Mouse (Mus musculus): ENCODE measurements around the gene Eef1b2. TPM values are rescaled to one million over a fixed set of nuclear protein-coding genes. Genes with fewer than 3 reads are reported as not detected.
A peak's percentile ranks its signal among the peaks of the same experiment; 100 is the strongest.
"Not testable (repeated sequence)": the region's sequence is repeated elsewhere in the genome, so short reads cannot be mapped to it uniquely, and the experiment has no call there.

The Eef1b2 gene
- polyA plus RNA-seq, 1 experiment from 2014 or later: 542 TPM

GRCm38 (mm10) chr1:63178308-63178707 is 1.7 kb downstream of the Eef1b2 start:
- Histone ChIP-seq H3K27me3 (no peaks in the 10 kb centered on the region), H3K4me2 (peak overlapping the region; percentile 70), H3K27ac (0 out of 2 replicates have a peak overlapping the region, but pooled peaks have one; percentile 91), H3K4me1 (peaks cover 23% of the 10 kb centered on the region), H3K9ac (peak overlapping the region; percentile 93), H3K36me3 (peaks cover 39% of the 10 kb centered on the region), H3K9me3 (replicated peaks) (no peaks in the 10 kb centered on the region), H3K4me3 (replicated peaks) (peak overlapping the region; percentile 83)
- ATAC-seq (replicated peaks; ENCODE audit: low FRiP score): no peak
- WGBS: 61% methylated on average over 3 of the region's 3 CpGs

GRCm38 (mm10) chr1:63180122-63180521 is 3.5 kb downstream of the Eef1b2 start:
- Histone ChIP-seq H3K9me3 (replicated peaks) (no peaks in the 10 kb centered on the region), H3K4me2 (no peak overlapping the region), H3K4me1 (peaks cover 19% of the 10 kb centered on the region), H3K27me3 (no peaks in the 10 kb centered on the region), H3K9ac (no peak overlapping the region), H3K27ac (no peak overlapping the region), H3K4me3 (replicated peaks) (no peak overlapping the region), H3K36me3 (peaks cover 32% of the 10 kb centered on the region)
- 93% methylated on average over 4 of the region's 4 CpGs for WGBS
- ATAC-seq (replicated peaks; ENCODE audit: low FRiP score): no peak

- peaks cover 15% of the 10 kb centered on the region for H3K4me1 ChIP-seq
- not testable (repeated sequence) for H3K27me3 ChIP-seq; H3K9me3 ChIP-seq (replicated peaks); H3K9ac ChIP-seq; H3K27ac ChIP-seq; H3K4me2 ChIP-seq; ATAC-seq (replicated peaks; ENCODE audit: low FRiP score); H3K4me3 ChIP-seq (replicated peaks)
- H3K36me3 ChIP-seq: peaks cover 32% of the 10 kb centered on the region
- 69% methylated on average over 4 of the region's 4 CpGs for WGBS
Measured at GRCm38 (mm10) chr1:63180575-63180974, 4.0 kb downstream of the Eef1b2 start.

GRCm38 (mm10) chr1:63181019-63181418 is 4.4 kb downstream of the Eef1b2 start:
- H3K4me1 ChIP-seq: peaks cover 12% of the 10 kb centered on the region
- H3K4me2 ChIP-seq: no peak overlapping the region
- no peaks in the 10 kb centered on the region for H3K27me3 ChIP-seq
- peaks cover 32% of the 10 kb centered on the region for H3K36me3 ChIP-seq
- WGBS: 5% methylated on average over 3 of the region's 3 CpGs
- ATAC-seq (replicated peaks; ENCODE audit: low FRiP score): peak; percentile 78
- H3K27ac ChIP-seq: no peak overlapping the region
- H3K9ac ChIP-seq: no peak overlapping the region
- no peaks in the 10 kb centered on the region for H3K9me3 ChIP-seq (replicated peaks)
- no peak overlapping the region for H3K4me3 ChIP-seq (replicated peaks)

GRCm38 (mm10) chr1:63181480-63181879 is 4.9 kb downstream of the Eef1b2 start:
- no peaks in the 10 kb centered on the region for H3K27me3 ChIP-seq
- ATAC-seq (replicated peaks; ENCODE audit: low FRiP score): no peak
- H3K4me1 ChIP-seq: peaks cover 12% of the 10 kb centered on the region
- no peak overlapping the region for H3K4me3 ChIP-seq (replicated peaks)
- H3K4me2 ChIP-seq: no peak overlapping the region
- no peaks in the 10 kb centered on the region for H3K9me3 ChIP-seq (replicated peaks)
- H3K27ac ChIP-seq: no peak overlapping the region
- no peak overlapping the region for H3K9ac ChIP-seq
- H3K36me3 ChIP-seq: peaks cover 32% of the 10 kb centered on the region
- WGBS: 98% methylated on average over 1 of the region's 1 CpGs

- no peaks in the 10 kb centered on the region for H3K9me3 ChIP-seq (replicated peaks)
- no peak overlapping the region for H3K4me2 ChIP-seq
- 82% methylated on average over 5 of the region's 5 CpGs for WGBS
- no peak for ATAC-seq (replicated peaks; ENCODE audit: low FRiP score)
- no peak overlapping the region for H3K9ac ChIP-seq
- H3K4me3 ChIP-seq (replicated peaks): no peak overlapping the region
- H3K4me1 ChIP-seq: peaks cover 12% of the 10 kb centered on the region
- H3K27ac ChIP-seq: no peak overlapping the region
- H3K36me3 ChIP-seq: peaks cover 32% of the 10 kb centered on the region
- H3K27me3 ChIP-seq: no peaks in the 10 kb centered on the region
Measured at GRCm38 (mm10) chr1:63182212-63182611, 5.6 kb downstream of the Eef1b2 start.

GRCm38 (mm10) chr1:63182636-63183270 is 6.1 kb downstream of the Eef1b2 start:
- Histone ChIP-seq H3K36me3 (peaks cover 31% of the 10 kb centered on the region), H3K4me1 (peaks cover 9% of the 10 kb centered on the region), H3K4me2 (no peak overlapping the region), H3K4me3 (replicated peaks) (no peak overlapping the region), H3K27me3 (no peaks in the 10 kb centered on the region), H3K9ac (no peak overlapping the region), H3K27ac (no peak overlapping the region), H3K9me3 (replicated peaks) (no peaks in the 10 kb centered on the region)
- ATAC-seq (replicated peaks; ENCODE audit: low FRiP score): no peak
- whole genome bisulfite sequencing: 63% methylated on average over 10 of the region's 10 CpGs

- not testable (repeated sequence) for H3K9me3 ChIP-seq (replicated peaks); H3K4me1 ChIP-seq; H3K36me3 ChIP-seq; H3K27me3 ChIP-seq; H3K27ac ChIP-seq; H3K9ac ChIP-seq; H3K4me2 ChIP-seq; ATAC-seq (replicated peaks; ENCODE audit: low FRiP score); H3K4me3 ChIP-seq (replicated peaks)
- 90% methylated on average over 6 of the region's 6 CpGs for WGBS
Measured at GRCm38 (mm10) chr1:63185430-63185829, 8.8 kb downstream of the Eef1b2 start.

GRCm38 (mm10) chr1:63188536-63188935 is 11.9 kb downstream of the Eef1b2 start:
- Histone ChIP-seq H3K4me3 (replicated peaks) (no peak overlapping the region), H3K9me3 (replicated peaks) (no peaks in the 10 kb centered on the region), H3K9ac (no peak overlapping the region), H3K27me3 (no peaks in the 10 kb centered on the region), H3K36me3 (no peaks in the 10 kb centered on the region), H3K4me1 (no peaks in the 10 kb centered on the region), H3K27ac (no peak overlapping the region), H3K4me2 (no peak overlapping the region)
- ATAC-seq (replicated peaks; ENCODE audit: low FRiP score): no peak
- 93% methylated on average over 3 of the region's 3 CpGs for WGBS

GRCm38 (mm10) chr1:63190851-63191250 is 14.2 kb downstream of the Eef1b2 start:
- WGBS: 59% methylated on average over 8 of the region's 8 CpGs
- Histone ChIP-seq H3K4me1 (no peaks in the 10 kb centered on the region), H3K9ac (no peak overlapping the region), H3K9me3 (replicated peaks) (no peaks in the 10 kb centered on the region), H3K4me3 (replicated peaks) (no peak overlapping the region), H3K27me3 (no peaks in the 10 kb centered on the region), H3K27ac (no peak overlapping the region), H3K36me3 (no peaks in the 10 kb centered on the region), H3K4me2 (no peak overlapping the region)
- ATAC-seq (replicated peaks; ENCODE audit: low FRiP score): no peak

GRCm38 (mm10) chr1:63192306-63193065 is 15.9 kb downstream of the Eef1b2 start:
- H3K4me2 ChIP-seq: no peak overlapping the region
- no peak for ATAC-seq (replicated peaks; ENCODE audit: low FRiP score)
- H3K27ac ChIP-seq: no peak overlapping the region
- 63% methylated on average over 11 of the region's 11 CpGs for WGBS
- no peaks in the 10 kb centered on the region for H3K36me3 ChIP-seq
- no peaks in the 10 kb centered on the region for H3K27me3 ChIP-seq
- H3K4me3 ChIP-seq (replicated peaks): no peak overlapping the region
- no peak overlapping the region for H3K9ac ChIP-seq
- no peaks in the 10 kb centered on the region for H3K4me1 ChIP-seq
- H3K9me3 ChIP-seq (replicated peaks): no peaks in the 10 kb centered on the region

- H3K4me1 ChIP-seq: no peaks in the 10 kb centered on the region
- 0 out of 2 replicates have a peak, but pooled peaks have one; percentile 46 for ATAC-seq (replicated peaks; ENCODE audit: low FRiP score)
- no peak overlapping the region for H3K9ac ChIP-seq
- H3K9me3 ChIP-seq (replicated peaks): peaks cover 10% of the 10 kb centered on the region; the same call in 1 of the 2 replicates
- H3K27me3 ChIP-seq: no peaks in the 10 kb centered on the region
- 0 out of 2 replicates have a peak overlapping the region, but pooled peaks have one; percentile 37 for H3K27ac ChIP-seq
- H3K4me2 ChIP-seq: no peak overlapping the region
- no peaks in the 10 kb centered on the region for H3K36me3 ChIP-seq
- 45% methylated on average over 5 of the region's 5 CpGs for WGBS
- no peak overlapping the region for H3K4me3 ChIP-seq (replicated peaks)
Measured at GRCm38 (mm10) chr1:63195848-63196512, 19.4 kb downstream of the Eef1b2 start.

Data from kidney, embryonic 15.5 days (tissue).